Mouse (Mus musculus): ENCODE data around the gene Lamb3. TPM values are rescaled to one million over a fixed set of nuclear protein-coding genes. Genes with fewer than 3 reads are reported as not detected.

The Lamb3 gene
- 24.4 and 24.7 TPM in 2 replicates for polyA plus RNA-seq (2014; fragmentation: Nextera tagmentation; extraction: Ambion mirVana)

GRCm38 (mm10) chr1:193207503-193207902 lies at the start of gene Lamb3:
Lamb3 (plus strand) TSS chr1:193207699.
- no peak within 1 kb of the TSS for H3K27ac ChIP-seq (ENCODE audit: low read depth)
- 89% methylated on average over 3 of the region's 3 CpGs for WGBS

GRCm38 (mm10) chr1:193159163-193159562 lies 48.3 kb upstream of the Lamb3 start:
- Histone ChIP-seq H3K27me3 (ENCODE audit: insufficient read depth, low read length) (peaks cover 4% of the 10 kb centered on the region; the same call in 1 of the 2 replicates), H3K27ac (ENCODE audit: low read depth) (no peak overlapping the region), H3K4me3 (ENCODE audit: low read depth, low read length) (no peak overlapping the region), H3K9me3 (ENCODE audit: low read depth, low read length) (no peaks in the 10 kb centered on the region), H3K4me2 (no peak overlapping the region), H3K36me3 (ENCODE audit: insufficient read depth) (no peaks in the 10 kb centered on the region), H3K4me1 (ENCODE audit: insufficient read depth) (0 out of 2 replicates have a peak, but pooled peaks cover 4% of the 10 kb centered on the region), H3K9ac (no peak overlapping the region)
- WGBS, result 16% methylated on average over 3 of the region's 3 CpGs
- no peak for TF ChIP-seq CTCF (IDR thresholded peaks at IDR 0.05; ENCODE audit: low read depth)
- no peak for ATAC-seq (ENCODE audit: insufficient read depth)
- peak; percentile 29 for DNase-seq

More at GRCm38 (mm10) chr1:193207503-193207902, at the start of gene Lamb3:
- Histone ChIP-seq H3K27me3 (ENCODE audit: insufficient read depth, low read length) (no peaks in the 10 kb centered on the region), H3K9ac (no peak within 1 kb of the TSS), H3K36me3 (ENCODE audit: insufficient read depth) (no peaks in the 10 kb centered on the region), H3K9me3 (ENCODE audit: low read depth, low read length) (no peaks in the 10 kb centered on the region), H3K4me1 (ENCODE audit: insufficient read depth) (no peaks in the 10 kb centered on the region), H3K4me2 (no peak within 1 kb of the TSS), H3K4me3 (ENCODE audit: low read depth, low read length) (no peak within 1 kb of the TSS)
- TF ChIP-seq CTCF (IDR thresholded peaks at IDR 0.05; ENCODE audit: low read depth), result no peak
- DNase-seq, result no peak
- ATAC-seq (ENCODE audit: insufficient read depth), result no peak

DNA sequence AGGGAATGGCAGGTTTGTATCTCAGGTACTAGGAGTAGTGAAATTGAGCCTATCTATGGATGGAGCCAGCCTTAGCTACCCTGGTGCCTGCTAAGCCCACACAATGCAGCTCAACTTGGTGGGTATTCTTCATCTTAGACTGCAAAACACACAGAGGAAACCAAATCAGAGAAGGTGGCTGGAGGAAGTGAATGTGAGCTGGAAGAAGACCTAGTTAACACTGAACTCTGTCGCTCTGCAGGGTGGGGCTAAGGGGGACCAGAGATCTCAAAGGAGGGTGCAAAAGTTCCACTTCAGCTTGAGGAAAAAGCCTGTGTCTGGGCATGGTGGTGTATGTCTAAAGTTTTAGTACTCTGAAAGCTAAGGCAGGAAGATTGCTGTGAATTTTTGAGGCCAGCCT lies 47.9 kb upstream of the Lamb3 start:
- ATAC-seq (ENCODE audit: insufficient read depth) (no peak), DNase-seq (no peak)
- no peak overlapping the region for H3K27ac ChIP-seq (ENCODE audit: low read depth)
- no peaks in the 10 kb centered on the region for H3K36me3 ChIP-seq (ENCODE audit: insufficient read depth)
- H3K9me3 ChIP-seq (ENCODE audit: low read depth, low read length), result no peaks in the 10 kb centered on the region
- no peak overlapping the region for H3K9ac ChIP-seq
- H3K4me3 ChIP-seq (ENCODE audit: low read depth, low read length), result no peak overlapping the region
- no peak overlapping the region for H3K4me2 ChIP-seq
- WGBS, result 48% methylated on average over 1 of the region's 1 CpGs
- no peak for TF ChIP-seq CTCF (IDR thresholded peaks at IDR 0.05; ENCODE audit: low read depth)
- H3K27me3 ChIP-seq (ENCODE audit: insufficient read depth, low read length), result no peaks in the 10 kb centered on the region
- H3K4me1 ChIP-seq (ENCODE audit: insufficient read depth), result 0 out of 2 replicates have a peak, but pooled peaks cover 4% of the 10 kb centered on the region

GRCm38 (mm10) chr1:193160317-193161032 lies 47.0 kb upstream of the Lamb3 start:
- Histone ChIP-seq H3K27me3 (ENCODE audit: insufficient read depth, low read length) (no peaks in the 10 kb centered on the region), H3K4me2 (peak overlapping the region; percentile 54), H3K27ac (ENCODE audit: low read depth) (no peak overlapping the region), H3K4me3 (ENCODE audit: low read depth, low read length) (0 out of 2 replicates have a peak overlapping the region, but pooled peaks have one; percentile 11), H3K9me3 (ENCODE audit: low read depth, low read length) (no peaks in the 10 kb centered on the region), H3K9ac (peak overlapping the region; percentile 10; the same call in 1 of the 2 replicates), H3K4me1 (ENCODE audit: insufficient read depth) (0 out of 2 replicates have a peak, but pooled peaks cover 4% of the 10 kb centered on the region), H3K36me3 (ENCODE audit: insufficient read depth) (no peaks in the 10 kb centered on the region)
- DNase-seq, result peak; percentile 85
- no peak for TF ChIP-seq CTCF (IDR thresholded peaks at IDR 0.05; ENCODE audit: low read depth)
- ATAC-seq (ENCODE audit: insufficient read depth), result peak; percentile 65
- 13% methylated on average over 18 of the region's 18 CpGs for WGBS

DNA sequence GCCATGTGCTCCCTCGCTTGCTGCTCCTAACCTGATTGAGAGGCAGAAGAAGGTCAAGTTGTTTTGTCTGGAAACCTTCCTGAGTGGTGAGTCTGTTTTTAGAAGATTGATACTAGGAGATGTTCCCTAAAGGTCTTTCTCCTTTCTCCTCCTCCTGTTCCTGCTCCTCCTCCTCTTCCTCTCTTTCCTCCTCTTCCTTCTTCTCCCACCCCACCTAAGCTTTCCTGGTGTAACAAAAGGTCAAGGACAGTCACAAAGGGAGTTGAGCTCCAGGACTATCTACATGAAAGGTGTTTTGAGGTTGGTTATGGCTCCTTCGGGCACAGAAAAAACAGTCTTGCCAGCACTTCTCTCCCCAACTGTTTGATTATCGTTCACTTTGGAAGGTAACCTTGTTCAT lies 39.8 kb upstream of the Lamb3 start, which contains the start of gene A130010J15Rik:
TSS of gene A130010J15Rik (plus strand) at position 301 of the 400 bp plus-strand sequence.
- no peaks in the 10 kb centered on the region for H3K9me3 ChIP-seq (ENCODE audit: low read depth, low read length)
- TF ChIP-seq CTCF (IDR thresholded peaks at IDR 0.05; ENCODE audit: low read depth), result no peak
- whole genome bisulfite sequencing, result 88% methylated on average over 3 of the region's 3 CpGs
- no peak for ATAC-seq (ENCODE audit: insufficient read depth)
- H3K4me3 ChIP-seq (ENCODE audit: low read depth, low read length), result no peak within 1 kb of the TSS
- H3K36me3 ChIP-seq (ENCODE audit: insufficient read depth), result no peaks in the 10 kb centered on the region
- H3K4me2 ChIP-seq, result no peak within 1 kb of the TSS
- no peak within 1 kb of the TSS for H3K27ac ChIP-seq (ENCODE audit: low read depth)
- H3K4me1 ChIP-seq (ENCODE audit: insufficient read depth), result peaks cover 5% of the 10 kb centered on the region
- no peak for DNase-seq
- H3K27me3 ChIP-seq (ENCODE audit: insufficient read depth, low read length), result no peaks in the 10 kb centered on the region
- no peak within 1 kb of the TSS for H3K9ac ChIP-seq

- Histone ChIP-seq H3K4me3 (ENCODE audit: low read depth, low read length) (no peak overlapping the region), H3K27me3 (ENCODE audit: insufficient read depth, low read length) (no peaks in the 10 kb centered on the region), H3K4me2 (no peak overlapping the region), H3K36me3 (ENCODE audit: insufficient read depth) (no peaks in the 10 kb centered on the region), H3K4me1 (ENCODE audit: insufficient read depth) (peaks cover 10% of the 10 kb centered on the region), H3K9ac (no peak overlapping the region), H3K9me3 (ENCODE audit: low read depth, low read length) (no peaks in the 10 kb centered on the region), H3K27ac (ENCODE audit: low read depth) (no peak overlapping the region)
- ATAC-seq (ENCODE audit: insufficient read depth) (no peak), DNase-seq (no peak)
- no peak for TF ChIP-seq CTCF (IDR thresholded peaks at IDR 0.05; ENCODE audit: low read depth)
- 59% methylated on average over 7 of the region's 7 CpGs for WGBS
Observed at GRCm38 (mm10) chr1:193169228-193169627, 38.3 kb upstream of the Lamb3 start.

- Histone ChIP-seq H3K4me3 (ENCODE audit: low read depth, low read length) (no peak overlapping the region), H3K27ac (ENCODE audit: low read depth) (no peak overlapping the region), H3K9me3 (ENCODE audit: low read depth, low read length) (no peaks in the 10 kb centered on the region), H3K4me1 (ENCODE audit: insufficient read depth) (peaks cover 11% of the 10 kb centered on the region), H3K27me3 (ENCODE audit: insufficient read depth, low read length) (no peaks in the 10 kb centered on the region), H3K9ac (no peak overlapping the region), H3K36me3 (ENCODE audit: insufficient read depth) (no peaks in the 10 kb centered on the region), H3K4me2 (no peak overlapping the region)
- no peak for TF ChIP-seq CTCF (IDR thresholded peaks at IDR 0.05; ENCODE audit: low read depth)
- DNase-seq (peak; percentile 72), ATAC-seq (ENCODE audit: insufficient read depth) (no peak)
- 56% methylated on average over 2 of the region's 2 CpGs for WGBS
Observed at GRCm38 (mm10) chr1:193169856-193170255, 37.6 kb upstream of the Lamb3 start.

Measured in lung, embryonic 14.5 days (tissue).